Mouse (Mus musculus) lung, adult 2 months (tissue): ENCODE measurements around the gene Zmpste24.

Experiments
- CTCF ChIP-seq: fragments of 200-500 bp; IDR thresholded peaks from 2 replicates; pipeline ENCODE4 v1.5.1; 2011; ENCODE audit warnings: mild to moderate bottlenecking, low read length, control low read depth; ENCODE audit not compliant: insufficient read depth
- POLR2A ChIP-seq: fragments of 200-500 bp; IDR thresholded peaks from 2 replicates; pipeline ENCODE4 v1.6.1; 2011; ENCODE audit warnings: low read depth, mild to moderate bottlenecking, control low read depth, low read length, borderline replicate concordance; ENCODE audit errors: extremely low read depth

- no peak for TF ChIP-seq CTCF
- no peak for TF ChIP-seq POLR2A
These were observed 74.1 kb downstream of the Zmpste24 start for GRCm38 (mm10) chr4:121023941-121024340.
